ENCODE assay signal across 13 mouse cellular contexts in the genomic region with DNA sequence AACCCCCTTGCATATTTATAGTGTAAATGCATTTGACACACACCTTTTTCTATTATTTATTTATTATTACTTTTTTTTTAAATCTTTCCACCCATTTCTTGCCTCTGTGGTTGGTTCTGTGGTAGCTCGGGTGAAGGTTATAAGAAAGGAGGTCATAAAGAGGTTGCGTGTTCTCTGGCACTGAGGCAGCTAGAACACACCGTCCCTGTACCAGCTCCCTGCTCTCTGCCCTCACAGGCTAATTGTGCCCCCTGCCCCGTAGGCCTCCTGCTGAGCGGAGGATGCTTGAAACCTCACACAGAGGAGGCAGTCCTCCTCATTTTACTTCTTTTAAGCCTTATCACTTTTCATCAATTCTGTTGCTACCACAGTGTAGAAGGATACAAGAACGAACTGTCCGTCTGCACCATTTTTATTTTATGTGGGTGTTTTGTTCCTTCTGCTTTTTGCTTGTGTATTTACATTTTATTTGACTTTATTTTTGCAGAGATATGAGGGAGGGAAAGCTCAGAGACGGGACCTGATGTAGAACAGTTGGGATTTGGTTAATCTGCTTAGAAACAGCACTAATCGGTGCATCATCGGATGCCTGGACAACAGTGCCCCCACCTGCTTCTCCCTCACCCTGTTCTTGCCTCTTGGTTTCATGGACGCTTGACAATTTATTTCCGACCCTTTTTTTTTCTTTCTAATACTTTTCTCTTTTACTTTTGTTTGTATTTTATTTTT.
A peak's percentile ranks its signal among the peaks of the same experiment; 100 is the strongest.
DNase-seq lines count a peak whose midpoint lies in the region; ATAC-seq and TF ChIP-seq lines count a peak whose summit lies in the region.
"Had no signal": no experiment of that assay in that cellular context is flagged by ENCODE, and none has a peak within 500 bp of the region (broad histone marks: within the 10 kb centered on the region; RNA-seq: fewer than 3 reads in every experiment).

No protein-coding gene starts in this region.

- H3K9ac ChIP-seq in intestine, postnatal 0 days (ENCODE audit: low read depth, low read length), result no peak overlapping the region
- H3K9ac ChIP-seq in intestine, embryonic 15.5 days, result no peak overlapping the region
- H3K9ac ChIP-seq: embryonic facial prominence, embryonic 12.5 days had no signal

- DNase-seq in cerebellum, postnatal 10 days, result peak; percentile 40 to 54
- DNase-seq in cerebellum, adult 9-11 months, result no peak
- peak; percentile 25 for DNase-seq in left cerebral cortex, postnatal 4 days
- no peak for DNase-seq in left cerebral cortex, adult 9 months (ENCODE audit: low spot score in 2 of 2)
- DNase-seq in kidney, postnatal 36 days, result peak; percentile 76 to 84
- DNase-seq in adrenal gland, adult (ENCODE audit: inconsistent age in 2 of 2, low spot score in 1 of 2), result no peak
- DNase-seq: lung, postnatal 4 days had no signal

- no peaks in the 10 kb centered on the region for H3K9me3 ChIP-seq in intestine, postnatal 0 days (ENCODE audit: control insufficient read depth)
- H3K9me3 ChIP-seq in intestine, embryonic 15.5 days, result no peaks in the 10 kb centered on the region
- H3K9me3 ChIP-seq: embryonic facial prominence, embryonic 12.5 days had no signal

- H3K4me1 ChIP-seq in intestine, postnatal 0 days (replicated peaks; ENCODE audit: control insufficient read depth, insufficient read depth, low read length), result no peaks in the 10 kb centered on the region
- no peaks in the 10 kb centered on the region for H3K4me1 ChIP-seq in intestine, embryonic 15.5 days (replicated peaks)

- no peak for ATAC-seq in intestine, postnatal 0 days
- ATAC-seq in intestine, embryonic 15.5 days, result no peak

- TF ChIP-seq CTCF in intestine, postnatal 0 days (IDR thresholded peaks at IDR 0.05; ENCODE audit: low read depth), result 0 out of 2 replicates have a peak, but pooled peaks have one; percentile 2

- intact Hi-C loops in left cerebral cortex, postnatal 4 days (cut with DNase I), result no loop called here

- H3K27ac ChIP-seq in intestine, postnatal 0 days (ENCODE audit: low read depth, low read length), result no peak overlapping the region
- no peak overlapping the region for H3K27ac ChIP-seq in intestine, embryonic 15.5 days
- H3K27ac ChIP-seq: embryonic facial prominence, embryonic 12.5 days; kidney, postnatal 0 days; stomach, postnatal 0 days had no signal

- H3K27me3 ChIP-seq in intestine, postnatal 0 days (replicated peaks; ENCODE audit: control insufficient read depth, insufficient read depth, low read length), result no peaks in the 10 kb centered on the region
- no peaks in the 10 kb centered on the region for H3K27me3 ChIP-seq in intestine, embryonic 15.5 days (replicated peaks)
- H3K27me3 ChIP-seq: embryonic facial prominence, embryonic 12.5 days had no signal

- no peak overlapping the region for H3K4me2 ChIP-seq in intestine, postnatal 0 days (replicated peaks; ENCODE audit: low read depth)
- no peak overlapping the region for H3K4me2 ChIP-seq in intestine, embryonic 15.5 days (replicated peaks)
- H3K4me2 ChIP-seq: embryonic facial prominence, embryonic 12.5 days; heart, embryonic 11.5 days had no signal

- WGBS in intestine, postnatal 0 days, result 60% methylated on average over 12 of the region's 12 CpGs
- 50% methylated on average over 12 of the region's 12 CpGs for WGBS in intestine, embryonic 15.5 days

- no peak overlapping the region for H3K4me3 ChIP-seq in intestine, postnatal 0 days (ENCODE audit: low read depth, low read length)
- no peak overlapping the region for H3K4me3 ChIP-seq in intestine, embryonic 15.5 days (replicated peaks)
- H3K4me3 ChIP-seq: embryonic facial prominence, embryonic 12.5 days had no signal

- H3K36me3 ChIP-seq in intestine, postnatal 0 days (ENCODE audit: control insufficient read depth, insufficient read depth), result no peaks in the 10 kb centered on the region
- no peaks in the 10 kb centered on the region for H3K36me3 ChIP-seq in intestine, embryonic 15.5 days
- H3K36me3 ChIP-seq: embryonic facial prominence, embryonic 12.5 days had no signal

Comparison
In these comparisons a context has a peak if more than half of its experiments do, and no peak if none do; other contexts are left out.
1. DNase-seq: peak in cerebellum, postnatal 10 days (2 of 2), left cerebral cortex, postnatal 4 days (single experiment) and kidney, postnatal 36 days (2 of 2); none in cerebellum, adult 9-11 months (single experiment), left cerebral cortex, adult 9 months (0 of 2) and adrenal gland, adult (0 of 2).